Mouse (Mus musculus) liver, embryonic 12.5 days (tissue): Measurements from ENCODE around the gene Gm3012. TPM values are rescaled to one million over a fixed set of nuclear protein-coding genes. Genes with fewer than 3 reads are reported as not detected.
"Not testable (repeated sequence)": the region's sequence is repeated elsewhere in the genome, so short reads cannot be mapped to it uniquely, and the experiment has no call there.

ENCODE experiments used
- ATAC-seq: fragments of 200-750 bp; cut with Nextera tagmentation; 2 replicates; pipeline ENCODE4 v1.8.0; 2017; ENCODE audit warnings: moderate number of reproducible peaks, mild to moderate bottlenecking, moderate library complexity
- H3K27ac ChIP-seq: fragments of 300-500 bp; sonication (generic); 2 replicates; pipeline ENCODE4 v1.5.1; 2016; ENCODE audit warnings: mild to moderate bottlenecking
- H3K27me3 ChIP-seq: fragments of 300-500 bp; sonication (generic); replicated peaks from 2 replicates; pipeline ENCODE4 v1.6.1; 2016; ENCODE audit warnings: mild to moderate bottlenecking, moderate library complexity
- H3K36me3 ChIP-seq: fragments of 300-500 bp; sonication (generic); 2 replicates; pipeline ENCODE4 v1.6.1; 2016; ENCODE audit warnings: mild to moderate bottlenecking, moderate library complexity
- H3K4me1 ChIP-seq: fragments of 300-500 bp; sonication (generic); 2 replicates; pipeline ENCODE4 v1.6.1; 2016
- H3K4me2 ChIP-seq: fragments of 300-500 bp; sonication (generic); 2 replicates; pipeline ENCODE4 v1.6.1; 2016; ENCODE audit warnings: mild to moderate bottlenecking, moderate library complexity
- H3K4me3 ChIP-seq: fragments of 300-500 bp; sonication (generic); 2 replicates; pipeline ENCODE4 v1.5.1; 2016; ENCODE audit warnings: mild to moderate bottlenecking, moderate library complexity
- H3K9ac ChIP-seq: fragments of 300-500 bp; sonication (generic); 2 replicates; pipeline ENCODE4 v1.6.1; 2016; ENCODE audit warnings: mild to moderate bottlenecking, moderate library complexity
- H3K9me3 ChIP-seq: fragments of 300-500 bp; sonication (generic); replicated peaks from 2 replicates; pipeline ENCODE4 v1.6.1; 2016; ENCODE audit warnings: mild to moderate bottlenecking, moderate library complexity
- whole genome bisulfite sequencing: fragments of 180-500 bp; shearing (Covaris S2); methylation state at CpG from one replicate; pipeline ENCODE4 v1.1.7; 2016; ENCODE audit not compliant: insufficient replicate concordance; 5-methylcytosine and 5-hydroxymethylcytosine counted together
- polyA plus RNA-seq: library from polyadenylated mRNA; unstranded; fragments of >200 nt; fragmentation: Nextera tagmentation; extraction: Ambion mirVana; gene quantifications from 2 replicates; pipeline ENCODE4 v1.2.1, GENCODE M21; 2016

Gm3012 gene
- polyA plus RNA-seq: not detected in 2 replicates

DNA sequence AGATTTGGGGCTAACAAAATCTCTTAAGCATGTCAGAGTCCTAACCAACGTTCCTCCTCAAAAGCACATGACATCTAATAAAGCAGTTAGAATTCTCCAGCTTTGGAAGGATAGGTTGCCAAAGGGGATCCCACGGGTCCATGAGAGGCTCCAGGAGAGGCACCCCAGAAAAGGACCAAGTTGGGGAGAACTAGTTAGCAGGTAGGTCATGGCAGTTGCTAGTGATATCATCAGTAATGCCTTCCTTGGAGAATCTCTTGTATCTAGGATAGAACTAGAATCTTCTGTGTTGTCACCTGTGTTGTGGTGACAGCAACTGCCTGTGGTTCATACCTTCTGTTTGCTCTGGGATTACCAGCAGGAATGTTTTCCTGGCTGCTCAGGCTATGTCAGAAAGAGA is at the start of gene Gm3012:
Gene Gm3012, plus strand, starts transcription at position 301 of the 400 bp plus-strand sequence.
- not testable (repeated sequence) for H3K27ac ChIP-seq, H3K9ac ChIP-seq, H3K36me3 ChIP-seq, ATAC-seq, H3K9me3 ChIP-seq, H3K4me3 ChIP-seq, H3K4me1 ChIP-seq, H3K4me2 ChIP-seq, H3K27me3 ChIP-seq
- no CpG with 5 or more reads among the region's 2 CpGs for WGBS

DNA sequence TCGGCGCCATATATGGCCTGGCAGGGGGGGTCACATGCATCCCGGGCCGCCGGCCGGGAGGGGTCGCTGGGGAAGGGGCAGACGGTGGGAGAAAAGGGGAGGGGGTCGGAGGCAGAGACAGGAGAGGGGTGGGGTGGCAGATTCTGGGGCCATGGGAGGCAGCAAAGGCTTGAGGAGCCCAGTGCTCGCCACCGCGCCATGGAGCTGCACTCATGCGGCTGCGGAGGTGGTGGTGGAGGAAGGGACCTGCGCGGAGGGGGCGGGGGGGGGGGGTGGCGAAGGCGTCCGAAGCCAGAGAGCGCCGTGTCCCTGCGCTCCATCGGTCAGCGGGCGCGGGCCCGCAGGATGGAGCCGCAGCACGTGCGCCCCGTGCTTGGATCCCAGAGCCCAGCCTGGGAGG is 17.4 kb downstream of the Gm3012 start, which contains the start of gene Gm3020:
Gene Gm3020, plus strand, starts transcription at position 301 of the 400 bp plus-strand sequence.
- H3K9ac ChIP-seq, H3K27me3 ChIP-seq, ATAC-seq, H3K9me3 ChIP-seq, H3K36me3 ChIP-seq, H3K4me3 ChIP-seq, H3K4me2 ChIP-seq, H3K27ac ChIP-seq, H3K4me1 ChIP-seq: not testable (repeated sequence)
- no CpG with 5 or more reads among the region's 32 CpGs for WGBS

DNA sequence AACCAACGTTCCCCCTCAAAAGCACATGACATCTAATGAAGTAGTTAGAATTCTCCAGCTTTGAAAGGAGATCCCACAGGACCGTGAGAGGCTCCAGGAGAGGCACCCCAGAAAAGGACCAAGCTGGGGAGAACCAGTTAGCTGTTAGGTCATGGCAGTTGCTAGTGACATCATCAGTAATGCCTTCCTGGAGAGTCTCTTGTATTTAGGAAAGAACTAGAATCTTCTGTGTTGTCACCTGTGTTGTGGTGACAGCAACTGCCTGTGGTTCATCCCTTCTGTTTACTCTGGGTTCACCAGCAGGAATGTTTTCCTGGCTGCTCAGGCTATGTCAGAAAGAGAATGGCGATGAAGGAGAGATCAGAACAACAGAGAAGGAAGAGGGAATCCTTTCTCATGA is 54.2 kb downstream of the Gm3012 start, which contains the start of gene Gm3043:
Gene Gm3043, plus strand, starts transcription at position 301 of the 400 bp plus-strand sequence.
- H3K27me3 ChIP-seq, H3K9me3 ChIP-seq, H3K4me3 ChIP-seq, H3K36me3 ChIP-seq, H3K4me2 ChIP-seq, H3K27ac ChIP-seq, H3K4me1 ChIP-seq, H3K9ac ChIP-seq, ATAC-seq: not testable (repeated sequence)
- WGBS: no CpG with 5 or more reads among the region's 3 CpGs

Other genes starting within 250 kb of the Gm3012 start
- gene Gm10413, start 239.4 kb upstream of the Gm3012 start, polyA plus RNA-seq: not detected in 2 replicates
- gene Gm10409, start 221.9 kb upstream of the Gm3012 start, polyA plus RNA-seq: 0.08 TPM in 1 of 2 replicates, not detected in the other
- not detected in 2 replicates for gene Gm3005, start 206.4 kb upstream of the Gm3012 start, polyA plus RNA-seq
- gene Gm10408, start 185.1 kb upstream of the Gm3012 start, polyA plus RNA-seq: not detected in 2 replicates
- 0.08 TPM in 1 of 2 replicates, not detected in the other for gene Gm3020, start 17.5 kb downstream of the Gm3012 start, polyA plus RNA-seq
- not detected in 2 replicates for gene Gm3043, start 54.3 kb downstream of the Gm3012 start, polyA plus RNA-seq
- gene Gm3002, start 175.6 kb downstream of the Gm3012 start, polyA plus RNA-seq: not detected in 2 replicates
- not detected in 2 replicates for gene Gm3033, start 211.7 kb downstream of the Gm3012 start, polyA plus RNA-seq
- gene Gm2916, start 249.7 kb downstream of the Gm3012 start, polyA plus RNA-seq: not detected in 2 replicates